8 mouse cellular contexts compared by ENCODE assay signal in genomic region chr9:111272356-111272755, GRCm38 (mm10). TPM values are rescaled to one million over a fixed set of nuclear protein-coding genes. Genes with fewer than 3 reads are reported as not detected.
DNase-seq lines count a peak whose midpoint lies in the region; ATAC-seq lines count a peak whose summit lies in the region.

No protein-coding gene starts in this region.

- no peaks in the 10 kb centered on the region for H3K27me3 ChIP-seq in forebrain, embryonic 10.5 days (ENCODE audit: poor library complexity, severe bottlenecking)
- no peaks in the 10 kb centered on the region for H3K27me3 ChIP-seq in limb, embryonic 11.5 days (ENCODE audit: control insufficient read depth, insufficient read depth, low read length)
- no peaks in the 10 kb centered on the region for H3K27me3 ChIP-seq in neural tube, embryonic 12.5 days (replicated peaks)

- H3K4me2 ChIP-seq in limb, embryonic 11.5 days (ENCODE audit: low read depth, severe bottlenecking), result peak overlapping the region; percentile 80
- H3K4me2 ChIP-seq in neural tube, embryonic 12.5 days (replicated peaks), result peak overlapping the region; percentile 90

- H3K9ac ChIP-seq in limb, embryonic 11.5 days (ENCODE audit: low read length), result peak overlapping the region; percentile 84
- peak overlapping the region; percentile 91 for H3K9ac ChIP-seq in neural tube, embryonic 12.5 days

- peaks cover 51% of the 10 kb centered on the region for H3K36me3 ChIP-seq in forebrain, embryonic 10.5 days (replicated peaks)
- no peaks in the 10 kb centered on the region for H3K36me3 ChIP-seq in limb, embryonic 11.5 days (ENCODE audit: control insufficient read depth, insufficient read depth, low read length)
- peaks cover 12% of the 10 kb centered on the region; the same call in 1 of the 2 replicates for H3K36me3 ChIP-seq in neural tube, embryonic 12.5 days

- peaks cover 57% of the 10 kb centered on the region for H3K4me1 ChIP-seq in forebrain, embryonic 10.5 days
- peaks cover 13% of the 10 kb centered on the region for H3K4me1 ChIP-seq in limb, embryonic 11.5 days (ENCODE audit: control insufficient read depth, insufficient read depth, low read length)
- peaks cover 43% of the 10 kb centered on the region for H3K4me1 ChIP-seq in neural tube, embryonic 12.5 days

- ATAC-seq in limb, embryonic 11.5 days (ENCODE audit: insufficient number of reproducible peaks, low FRiP score, low TSS enrichment, low read depth), result no peak
- no peak for ATAC-seq in neural tube, embryonic 12.5 days (ENCODE audit: low FRiP score, low read depth)

- H3K27ac ChIP-seq in forebrain, embryonic 10.5 days, result peak overlapping the region; percentile 96
- peak overlapping the region; percentile 83; the same call in 1 of the 2 replicates for H3K27ac ChIP-seq in limb, embryonic 11.5 days (replicated peaks; ENCODE audit: low read depth, low read length)
- H3K27ac ChIP-seq in neural tube, embryonic 12.5 days, result peak overlapping the region; percentile 83

- peak; percentile 24 for DNase-seq in layer of hippocampus, adult 9-11 months
- no peak for DNase-seq in layer of hippocampus, postnatal 10 days (ENCODE audit: low spot score in 2 of 2)
- DNase-seq in MN1 (ENCODE audit: low spot score), result peak; percentile 57
- no peak for DNase-seq in forebrain, embryonic 10.5 days (ENCODE audit: extremely low spot score, low spot score)
- DNase-seq in limb, embryonic 11.5 days (ENCODE audit: low spot score), result no peak
- no peak for DNase-seq in cerebellum, postnatal 25 days
- DNase-seq in adrenal gland, postnatal 10 days, result no peak

- 21% methylated on average over 19 of the region's 19 CpGs for WGBS in forebrain, embryonic 10.5 days
- WGBS in limb, embryonic 11.5 days, result 16% methylated on average over 19 of the region's 19 CpGs
- 13% methylated on average over 19 of the region's 19 CpGs for WGBS in neural tube, embryonic 12.5 days

- H3K9me3 ChIP-seq in forebrain, embryonic 10.5 days, result no peaks in the 10 kb centered on the region
- no peaks in the 10 kb centered on the region for H3K9me3 ChIP-seq in limb, embryonic 11.5 days (ENCODE audit: control insufficient read depth, low read length)
- H3K9me3 ChIP-seq in neural tube, embryonic 12.5 days, result no peaks in the 10 kb centered on the region

- peak overlapping the region; percentile 85 for H3K4me3 ChIP-seq in forebrain, embryonic 10.5 days
- H3K4me3 ChIP-seq in limb, embryonic 11.5 days (ENCODE audit: low read depth, low read length), result peak overlapping the region; percentile 78
- peak overlapping the region; percentile 86 for H3K4me3 ChIP-seq in neural tube, embryonic 12.5 days

RNA-seq across cellular contexts. Expression of gene Epm2aip1, which starts 0.6 kb away (rescaled TPM):
- 10 to 100 TPM; 80.1 to 83.0 TPM for total RNA-seq in layer of hippocampus, postnatal 10 days (2021)
- 28.0 and 29.7 TPM in 2 replicates for polyA plus RNA-seq in forebrain, embryonic 10.5 days (2016; fragmentation: Nextera tagmentation; extraction: Ambion mirVana)
- 46.2 and 48.8 TPM in 2 replicates for polyA plus RNA-seq in limb, embryonic 11.5 days (2014; fragmentation: Nextera tagmentation; extraction: Ambion mirVana)
- polyA plus RNA-seq in neural tube, embryonic 12.5 days (2016; fragmentation: Nextera tagmentation; extraction: Ambion mirVana), result 38.1 and 42.7 TPM in 2 replicates
- total RNA-seq in adrenal gland, postnatal 10 days (2021), result 10 to 100 TPM; 32.8 to 40.6 TPM

RNA-seq across cellular contexts. Expression of gene Mlh1, which starts 0.8 kb away (rescaled TPM):
- total RNA-seq in layer of hippocampus, postnatal 10 days (2021), result 10 to 100 TPM; 21.1 to 26.0 TPM
- 57.8 and 58.3 TPM in 2 replicates for polyA plus RNA-seq in forebrain, embryonic 10.5 days (2016; fragmentation: Nextera tagmentation; extraction: Ambion mirVana)
- 52.1 and 53.3 TPM in 2 replicates for polyA plus RNA-seq in limb, embryonic 11.5 days (2014; fragmentation: Nextera tagmentation; extraction: Ambion mirVana)
- polyA plus RNA-seq in neural tube, embryonic 12.5 days (2016; fragmentation: Nextera tagmentation; extraction: Ambion mirVana), result 34.8 and 39.9 TPM in 2 replicates
- 10 to 100 TPM; 16.3 to 29.2 TPM for total RNA-seq in adrenal gland, postnatal 10 days (2021)

RNA-seq across cellular contexts. Expression of gene Trank1, which starts 39.2 kb away (rescaled TPM):
- total RNA-seq in layer of hippocampus, postnatal 10 days (2021), result 100 to 1,000 TPM in 1 of 2 experiments, 10 to 100 TPM in 1; 92.2 to 132 TPM
- polyA plus RNA-seq in forebrain, embryonic 10.5 days (2016; fragmentation: Nextera tagmentation; extraction: Ambion mirVana), result 0.15 and 0.20 TPM in 2 replicates
- polyA plus RNA-seq in limb, embryonic 11.5 days (2014; fragmentation: Nextera tagmentation; extraction: Ambion mirVana), result 0.08 TPM in 1 of 2 replicates, not detected in the other
- 0.72 and 1.0 TPM in 2 replicates for polyA plus RNA-seq in neural tube, embryonic 12.5 days (2016; fragmentation: Nextera tagmentation; extraction: Ambion mirVana)
- 10 to 100 TPM; 44.7 to 51.7 TPM for total RNA-seq in adrenal gland, postnatal 10 days (2021)

Comparison
In these comparisons a context has a peak if more than half of its experiments do, and no peak if none do; other contexts are left out.
1. DNase-seq: peak in layer of hippocampus, adult 9-11 months (single experiment) and MN1 (single experiment); none in layer of hippocampus, postnatal 10 days (0 of 2), forebrain, embryonic 10.5 days (single experiment), limb, embryonic 11.5 days (single experiment), cerebellum, postnatal 25 days (0 of 2) and adrenal gland, postnatal 10 days (single experiment).
2. Peak in every context shown above with its lines, with median percentiles within 50 percentile points of each other: H3K27ac ChIP-seq and H3K4me3 ChIP-seq.